Mouse (Mus musculus): Measurements from ENCODE around the gene Chrnb2. TPM values are rescaled to one million over a fixed set of nuclear protein-coding genes. Genes with fewer than 3 reads are reported as not detected.
A peak's percentile ranks its signal among the peaks of the same experiment; 100 is the strongest.

Gene Chrnb2
- polyA plus RNA-seq, 1 experiment = 0.21 TPM

DNA sequence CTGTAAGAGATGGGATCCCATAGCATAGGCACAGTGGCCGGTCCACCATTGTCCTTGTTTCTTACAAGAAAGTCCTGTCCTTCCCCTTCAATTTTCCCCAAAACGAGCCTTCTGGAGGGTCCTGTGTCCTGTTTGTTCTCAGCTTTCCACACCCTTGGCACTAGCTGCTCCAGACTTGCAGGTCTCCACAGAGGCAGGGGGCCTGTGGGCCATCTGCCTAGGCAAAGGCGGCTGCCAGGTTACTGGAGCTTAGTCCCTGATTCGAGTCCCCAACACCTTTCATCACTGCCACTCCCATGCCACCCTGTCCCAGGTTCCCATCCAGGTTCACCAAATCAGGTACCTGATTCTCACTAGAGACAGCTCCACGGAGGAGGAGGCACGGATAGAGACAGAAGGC is 9.1 kb downstream of the Chrnb2 start:
- peaks cover 25% of the 10 kb centered on the region for H3K27me3 ChIP-seq (ENCODE audit: control insufficient read depth, insufficient read depth, insufficient read length)
- H3K36me3 ChIP-seq (ENCODE audit: control insufficient read depth, insufficient read depth) = no peaks in the 10 kb centered on the region
- no peak overlapping the region for H3K4me3 ChIP-seq (ENCODE audit: insufficient read depth, poor library complexity, severe bottlenecking)
- no peaks in the 10 kb centered on the region for H3K79me3 ChIP-seq (ENCODE audit: low read depth)
- TF ChIP-seq MYOG (IDR thresholded peaks at IDR 0.05; ENCODE audit: control insufficient read depth, extremely low read depth, insufficient read length) (no peak), MYOD1 (IDR thresholded peaks at IDR 0.05; ENCODE audit: control insufficient read depth, insufficient read length, low read depth) (no peak), FOSL1 (IDR thresholded peaks at IDR 0.05; ENCODE audit: insufficient read depth, low read length, poor library complexity, severe bottlenecking) (no peak), USF1 (IDR thresholded peaks at IDR 0.05; ENCODE audit: low read depth) (no peak), CTCF (IDR thresholded peaks at IDR 0.05; ENCODE audit: control insufficient read depth, insufficient read depth, insufficient read length) (no peak), CEBPB (IDR thresholded peaks at IDR 0.05; ENCODE audit: low read depth) (no peak), MAX (IDR thresholded peaks at IDR 0.05) (no peak)
- no peak overlapping the region for H3ac ChIP-seq (ENCODE audit: control insufficient read depth, insufficient read length, low read depth)
- no peaks in the 10 kb centered on the region for H3K79me2 ChIP-seq (ENCODE audit: control insufficient read depth, insufficient read depth)

DNA sequence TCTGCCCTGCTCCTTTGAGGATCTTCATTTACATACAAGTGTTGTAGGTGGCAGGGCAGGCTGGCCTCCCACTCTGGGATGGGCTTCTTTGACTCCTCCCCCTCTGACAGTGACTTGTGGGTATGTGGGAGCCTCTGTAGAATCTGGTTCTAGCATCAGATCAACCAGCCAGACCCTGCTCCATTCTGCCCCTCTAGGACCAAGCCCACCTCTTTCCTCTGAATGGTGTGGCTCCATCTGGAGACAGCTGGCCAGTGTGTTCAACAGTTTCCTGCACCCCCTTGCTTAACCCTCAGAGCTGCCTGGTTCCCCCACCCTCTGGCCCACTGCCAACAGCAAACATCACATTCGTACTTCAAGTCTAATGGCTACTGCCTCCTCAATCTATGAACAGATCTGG is 12.1 kb downstream of the Chrnb2 start:
- Histone ChIP-seq H3K27me3 (ENCODE audit: control insufficient read depth, insufficient read depth, insufficient read length) (peaks cover 8% of the 10 kb centered on the region), H3K36me3 (ENCODE audit: control insufficient read depth, insufficient read depth) (peaks cover 5% of the 10 kb centered on the region), H3K4me3 (ENCODE audit: insufficient read depth, poor library complexity, severe bottlenecking) (no peak overlapping the region), H3ac (ENCODE audit: control insufficient read depth, insufficient read length, low read depth) (no peak overlapping the region), H3K79me2 (ENCODE audit: control insufficient read depth, insufficient read depth) (no peaks in the 10 kb centered on the region), H3K79me3 (ENCODE audit: low read depth) (no peaks in the 10 kb centered on the region)
- TF ChIP-seq CTCF (IDR thresholded peaks at IDR 0.05; ENCODE audit: control insufficient read depth, insufficient read depth, insufficient read length) = no peak
- TF ChIP-seq CEBPB (IDR thresholded peaks at IDR 0.05; ENCODE audit: low read depth) = no peak

DNA sequence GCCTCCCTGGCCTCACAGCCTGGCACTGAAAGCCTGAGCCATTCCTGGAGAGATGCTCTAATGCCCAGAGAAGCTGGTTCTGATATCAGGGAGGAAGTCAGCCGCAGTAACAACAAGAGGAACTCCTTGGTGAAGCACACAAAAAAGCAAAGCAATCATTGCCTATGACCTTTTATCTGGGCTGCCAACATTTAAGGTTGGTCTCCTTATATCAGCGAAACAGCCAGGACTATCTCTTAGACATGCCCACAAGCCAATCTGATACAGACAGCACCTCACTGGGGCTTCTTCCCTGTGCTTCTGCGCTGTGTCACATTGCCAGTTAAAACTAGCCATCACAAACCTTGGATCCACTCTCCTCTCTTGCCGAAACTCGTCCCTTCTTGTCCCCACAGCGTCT is 25.9 kb downstream of the Chrnb2 start:
- H3K36me3 ChIP-seq (ENCODE audit: control insufficient read depth, insufficient read depth) = peaks cover 24% of the 10 kb centered on the region
- peaks cover 2% of the 10 kb centered on the region for H3K79me3 ChIP-seq (ENCODE audit: low read depth)
- no peaks in the 10 kb centered on the region for H3K27me3 ChIP-seq (ENCODE audit: control insufficient read depth, insufficient read depth, insufficient read length)
- H3K79me2 ChIP-seq (ENCODE audit: control insufficient read depth, insufficient read depth) = peaks cover 13% of the 10 kb centered on the region
- H3K4me3 ChIP-seq (ENCODE audit: insufficient read depth, poor library complexity, severe bottlenecking) = no peak overlapping the region
- TF ChIP-seq MAX (IDR thresholded peaks at IDR 0.05) (no peak), FOSL1 (IDR thresholded peaks at IDR 0.05; ENCODE audit: insufficient read depth, low read length, poor library complexity, severe bottlenecking) (no peak), CTCF (IDR thresholded peaks at IDR 0.05; ENCODE audit: control insufficient read depth, insufficient read depth, insufficient read length) (no peak), MYOD1 (IDR thresholded peaks at IDR 0.05; ENCODE audit: control insufficient read depth, insufficient read length, low read depth) (no peak), MYOG (IDR thresholded peaks at IDR 0.05; ENCODE audit: control insufficient read depth, extremely low read depth, insufficient read length) (no peak), USF1 (IDR thresholded peaks at IDR 0.05; ENCODE audit: low read depth) (no peak), CEBPB (IDR thresholded peaks at IDR 0.05; ENCODE audit: low read depth) (no peak)
- no peak overlapping the region for H3ac ChIP-seq (ENCODE audit: control insufficient read depth, insufficient read length, low read depth)

DNA sequence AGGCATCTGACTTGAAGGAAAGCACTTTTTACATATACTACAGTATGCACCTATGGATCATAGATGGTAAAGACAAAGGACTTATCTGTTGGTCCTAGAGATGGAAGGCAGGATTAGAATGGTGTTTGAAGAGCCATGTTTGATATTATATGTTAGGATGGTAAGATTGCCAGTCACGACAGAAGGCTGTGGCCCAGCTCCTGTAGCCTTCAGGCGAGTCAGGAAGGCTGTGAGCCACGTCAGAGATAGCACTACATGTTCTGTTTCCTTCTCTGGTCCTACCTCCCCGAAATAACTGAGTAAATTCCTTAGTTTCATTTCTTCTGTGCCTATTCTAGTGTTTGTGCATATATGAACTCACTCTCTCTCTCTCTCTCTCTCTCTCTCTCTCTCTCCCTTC is 32.3 kb downstream of the Chrnb2 start:
- no peaks in the 10 kb centered on the region for H3K36me3 ChIP-seq (ENCODE audit: control insufficient read depth, insufficient read depth)
- peaks cover 16% of the 10 kb centered on the region for H3K79me3 ChIP-seq (ENCODE audit: low read depth)
- H3K4me3 ChIP-seq (ENCODE audit: insufficient read depth, poor library complexity, severe bottlenecking) = no peak overlapping the region
- H3K27me3 ChIP-seq (ENCODE audit: control insufficient read depth, insufficient read depth, insufficient read length) = no peaks in the 10 kb centered on the region
- TF ChIP-seq FOSL1 (IDR thresholded peaks at IDR 0.05; ENCODE audit: insufficient read depth, low read length, poor library complexity, severe bottlenecking) (no peak), USF1 (IDR thresholded peaks at IDR 0.05; ENCODE audit: low read depth) (no peak), CEBPB (IDR thresholded peaks at IDR 0.05; ENCODE audit: low read depth) (no peak), CTCF (IDR thresholded peaks at IDR 0.05; ENCODE audit: control insufficient read depth, insufficient read depth, insufficient read length) (no peak), MAX (IDR thresholded peaks at IDR 0.05) (no peak), MYOG (IDR thresholded peaks at IDR 0.05; ENCODE audit: control insufficient read depth, extremely low read depth, insufficient read length) (no peak), MYOD1 (IDR thresholded peaks at IDR 0.05; ENCODE audit: control insufficient read depth, insufficient read length, low read depth) (no peak)
- H3K79me2 ChIP-seq (ENCODE audit: control insufficient read depth, insufficient read depth) = peaks cover 66% of the 10 kb centered on the region
- H3ac ChIP-seq (ENCODE audit: control insufficient read depth, insufficient read length, low read depth) = no peak overlapping the region

DNA sequence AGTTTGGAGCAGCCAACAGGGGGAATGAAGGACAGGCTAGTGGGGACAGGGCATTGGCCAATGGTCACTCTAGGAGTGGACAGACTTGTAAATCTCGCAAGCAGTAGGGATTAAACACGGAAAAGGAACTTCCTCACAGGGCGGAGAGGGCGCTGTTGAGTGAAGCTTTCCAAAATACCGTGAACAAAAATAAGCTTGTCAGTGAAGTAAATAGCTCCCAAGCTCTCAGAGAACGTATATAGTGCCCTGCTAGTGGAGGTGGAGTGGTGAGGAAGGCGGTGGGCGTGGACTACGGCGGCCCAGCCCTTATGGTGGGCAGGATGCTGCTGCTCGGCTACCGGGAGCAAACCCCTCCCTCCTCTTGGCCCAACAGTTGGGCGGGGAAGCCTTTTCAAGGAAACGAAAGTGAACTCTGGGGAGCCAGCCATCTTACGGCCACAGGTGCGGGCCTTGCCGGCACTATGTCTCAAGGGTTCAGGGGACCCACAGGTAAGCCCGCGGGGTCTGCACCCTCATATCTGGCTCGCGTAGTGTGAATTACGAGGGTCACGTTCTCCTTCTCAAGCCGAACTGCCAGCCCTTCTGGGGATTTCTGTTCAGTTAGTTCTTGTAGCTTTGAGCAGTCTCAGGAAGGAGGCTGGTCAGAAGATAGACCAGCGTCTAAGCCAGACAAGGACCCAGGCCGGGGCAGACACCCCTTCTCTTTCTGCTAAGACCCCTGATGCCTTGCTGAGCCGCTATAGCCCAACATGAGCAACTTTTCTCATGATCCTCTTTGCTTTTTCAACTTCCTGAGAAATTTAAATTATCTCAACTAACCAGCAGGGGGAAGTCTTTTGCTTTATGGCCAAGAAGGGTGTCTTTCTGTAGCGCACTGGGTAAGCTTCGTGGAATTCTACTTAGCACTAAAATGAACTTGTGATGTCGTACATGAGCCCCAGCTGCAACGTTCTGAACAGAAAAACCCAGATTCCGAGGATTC is 33.8 kb downstream of the Chrnb2 start:
- Histone ChIP-seq H3ac (ENCODE audit: control insufficient read depth, insufficient read length, low read depth) (peak overlapping the region; percentile 79), H3K36me3 (ENCODE audit: control insufficient read depth, insufficient read depth) (no peaks in the 10 kb centered on the region)

More for the DNA sequence above, 33.8 kb downstream of the Chrnb2 start:
- Histone ChIP-seq H3K79me3 (ENCODE audit: low read depth) (peaks cover 16% of the 10 kb centered on the region), H3K27me3 (ENCODE audit: control insufficient read depth, insufficient read depth, insufficient read length) (no peaks in the 10 kb centered on the region), H3K79me2 (ENCODE audit: control insufficient read depth, insufficient read depth) (peaks cover 76% of the 10 kb centered on the region), H3K4me3 (ENCODE audit: insufficient read depth, poor library complexity, severe bottlenecking) (peak overlapping the region; percentile 52)
- TF ChIP-seq MYOD1 (IDR thresholded peaks at IDR 0.05; ENCODE audit: control insufficient read depth, insufficient read length, low read depth) (no peak), FOSL1 (IDR thresholded peaks at IDR 0.05; ENCODE audit: insufficient read depth, low read length, poor library complexity, severe bottlenecking) (no peak), CEBPB (IDR thresholded peaks at IDR 0.05; ENCODE audit: low read depth) (no peak), USF1 (IDR thresholded peaks at IDR 0.05; ENCODE audit: low read depth) (no peak), CTCF (IDR thresholded peaks at IDR 0.05; ENCODE audit: control insufficient read depth, insufficient read depth, insufficient read length) (no peak), MAX (IDR thresholded peaks at IDR 0.05) (no peak), MYOG (IDR thresholded peaks at IDR 0.05; ENCODE audit: control insufficient read depth, extremely low read depth, insufficient read length) (no peak)
